Mouse (Mus musculus): ENCODE measurements around the gene Pi4k2a. TPM values are rescaled to one million over a fixed set of nuclear protein-coding genes. Genes with fewer than 3 reads are reported as not detected.

The Pi4k2a gene
- polyA plus RNA-seq, 1 experiment from 2014 or later, result 29.6 TPM

GRCm38 (mm10) chr19:42126219-42126605 is 35.9 kb downstream of the Pi4k2a start:
- Histone ChIP-seq H3K27ac (no peak overlapping the region), H3K9ac (no peak overlapping the region), H3K9me3 (no peaks in the 10 kb centered on the region), H3K36me3 (peaks cover 40% of the 10 kb centered on the region), H3K27me3 (no peaks in the 10 kb centered on the region), H3K4me2 (replicated peaks) (no peak overlapping the region), H3K4me3 (no peak overlapping the region), H3K4me1 (peaks cover 23% of the 10 kb centered on the region)
- 93% methylated on average over 6 of the region's 6 CpGs for WGBS
- no peak for ATAC-seq (ENCODE audit: low FRiP score, low read depth)

GRCm38 (mm10) chr19:42127024-42127423 is 36.8 kb downstream of the Pi4k2a start:
- no peaks in the 10 kb centered on the region for H3K9me3 ChIP-seq
- no peak overlapping the region for H3K27ac ChIP-seq
- peaks cover 23% of the 10 kb centered on the region for H3K4me1 ChIP-seq
- WGBS, result 92% methylated on average over 5 of the region's 5 CpGs
- no peak overlapping the region for H3K4me3 ChIP-seq
- H3K36me3 ChIP-seq, result peaks cover 32% of the 10 kb centered on the region
- no peak overlapping the region for H3K9ac ChIP-seq
- peak overlapping the region; percentile 14; the same call in 1 of the 2 replicates for H3K4me2 ChIP-seq (replicated peaks)
- no peak for ATAC-seq (ENCODE audit: low FRiP score, low read depth)
- H3K27me3 ChIP-seq, result no peaks in the 10 kb centered on the region

GRCm38 (mm10) chr19:42128052-42128740 is 37.9 kb downstream of the Pi4k2a start:
- Histone ChIP-seq H3K27me3 (no peaks in the 10 kb centered on the region), H3K4me3 (peak overlapping the region; percentile 71), H3K9me3 (no peaks in the 10 kb centered on the region), H3K9ac (peak overlapping the region; percentile 84), H3K27ac (peak overlapping the region; percentile 93), H3K4me2 (replicated peaks) (peak overlapping the region; percentile 96), H3K36me3 (peaks cover 20% of the 10 kb centered on the region), H3K4me1 (peaks cover 23% of the 10 kb centered on the region)
- no peak for ATAC-seq (ENCODE audit: low FRiP score, low read depth)
- WGBS, result 4% methylated on average over 23 of the region's 23 CpGs

GRCm38 (mm10) chr19:42128787-42129508 is 38.7 kb downstream of the Pi4k2a start, which contains the start of gene Avpi1:
Avpi1 (minus strand) TSS chr19:42129059.
- H3K27me3 ChIP-seq, result no peaks in the 10 kb centered on the region
- H3K4me2 ChIP-seq (replicated peaks), result peak within 1 kb of the TSS; percentile 96
- no peaks in the 10 kb centered on the region for H3K9me3 ChIP-seq
- peak within 1 kb of the TSS; percentile 84 for H3K9ac ChIP-seq
- H3K27ac ChIP-seq, result peak within 1 kb of the TSS; percentile 93
- peaks cover 23% of the 10 kb centered on the region for H3K4me1 ChIP-seq
- ATAC-seq (ENCODE audit: low FRiP score, low read depth), result peak; percentile 96
- WGBS, result under 1% methylated on average over 54 of the region's 54 CpGs
- peaks cover 12% of the 10 kb centered on the region for H3K36me3 ChIP-seq
- peak within 1 kb of the TSS; percentile 71 for H3K4me3 ChIP-seq

GRCm38 (mm10) chr19:42129509-42130293 is 39.4 kb downstream of the Pi4k2a start:
- Histone ChIP-seq H3K27me3 (no peaks in the 10 kb centered on the region), H3K27ac (peak overlapping the region; percentile 84), H3K9ac (no peak overlapping the region), H3K4me3 (peak overlapping the region; percentile 71), H3K4me2 (replicated peaks) (peak overlapping the region; percentile 96), H3K9me3 (no peaks in the 10 kb centered on the region), H3K36me3 (peaks cover 5% of the 10 kb centered on the region), H3K4me1 (peaks cover 23% of the 10 kb centered on the region)
- peak; percentile 14; the same call in 1 of the 2 replicates for ATAC-seq (ENCODE audit: low FRiP score, low read depth)
- WGBS, result 29% methylated on average over 14 of the region's 14 CpGs

- ATAC-seq (ENCODE audit: low FRiP score, low read depth), result no peak
- H3K9me3 ChIP-seq, result no peaks in the 10 kb centered on the region
- H3K4me2 ChIP-seq (replicated peaks), result no peak overlapping the region
- no peaks in the 10 kb centered on the region for H3K36me3 ChIP-seq
- H3K9ac ChIP-seq, result no peak overlapping the region
- WGBS, result 63% methylated on average over 3 of the region's 3 CpGs
- peaks cover 23% of the 10 kb centered on the region for H3K4me1 ChIP-seq
- no peak overlapping the region for H3K27ac ChIP-seq
- no peaks in the 10 kb centered on the region for H3K27me3 ChIP-seq
- no peak overlapping the region for H3K4me3 ChIP-seq
These were observed 40.0 kb downstream of the Pi4k2a start for GRCm38 (mm10) chr19:42130294-42130606.

- Histone ChIP-seq H3K9ac (no peak overlapping the region), H3K4me1 (peaks cover 23% of the 10 kb centered on the region), H3K4me3 (no peak overlapping the region), H3K36me3 (no peaks in the 10 kb centered on the region), H3K27ac (no peak overlapping the region), H3K27me3 (no peaks in the 10 kb centered on the region), H3K4me2 (replicated peaks) (no peak overlapping the region), H3K9me3 (no peaks in the 10 kb centered on the region)
- WGBS, result 67% methylated on average over 5 of the region's 5 CpGs
- no peak for ATAC-seq (ENCODE audit: low FRiP score, low read depth)
These were observed 40.8 kb downstream of the Pi4k2a start for GRCm38 (mm10) chr19:42131101-42131500.

GRCm38 (mm10) chr19:42135070-42135469 is 44.8 kb downstream of the Pi4k2a start:
- H3K27me3 ChIP-seq, result no peaks in the 10 kb centered on the region
- no peak overlapping the region for H3K4me3 ChIP-seq
- H3K36me3 ChIP-seq, result no peaks in the 10 kb centered on the region
- no peak for ATAC-seq (ENCODE audit: low FRiP score, low read depth)
- no peaks in the 10 kb centered on the region for H3K9me3 ChIP-seq
- no peak overlapping the region for H3K4me2 ChIP-seq (replicated peaks)
- 0 out of 2 replicates have a peak, but pooled peaks cover 3% of the 10 kb centered on the region for H3K4me1 ChIP-seq
- no peak overlapping the region for H3K9ac ChIP-seq
- H3K27ac ChIP-seq, result no peak overlapping the region

- Histone ChIP-seq H3K27me3 (no peaks in the 10 kb centered on the region), H3K4me2 (replicated peaks) (no peak overlapping the region), H3K36me3 (no peaks in the 10 kb centered on the region), H3K9me3 (no peaks in the 10 kb centered on the region), H3K27ac (no peak overlapping the region), H3K9ac (no peak overlapping the region), H3K4me1 (no peaks in the 10 kb centered on the region), H3K4me3 (no peak overlapping the region)
- 26% methylated on average over 5 of the region's 5 CpGs for WGBS
- ATAC-seq (ENCODE audit: low FRiP score, low read depth), result no peak
These were observed 45.9 kb downstream of the Pi4k2a start for GRCm38 (mm10) chr19:42136126-42136525.

GRCm38 (mm10) chr19:42137167-42137672 is 47.0 kb downstream of the Pi4k2a start:
- H3K9ac ChIP-seq, result no peak overlapping the region
- no peaks in the 10 kb centered on the region for H3K4me1 ChIP-seq
- no peak for ATAC-seq (ENCODE audit: low FRiP score, low read depth)
- WGBS, result 91% methylated on average over 4 of the region's 4 CpGs
- H3K36me3 ChIP-seq, result no peaks in the 10 kb centered on the region
- H3K9me3 ChIP-seq, result no peaks in the 10 kb centered on the region
- no peaks in the 10 kb centered on the region for H3K27me3 ChIP-seq
- no peak overlapping the region for H3K4me2 ChIP-seq (replicated peaks)
- no peak overlapping the region for H3K27ac ChIP-seq
- no peak overlapping the region for H3K4me3 ChIP-seq

GRCm38 (mm10) chr19:42138517-42139285 is 48.4 kb downstream of the Pi4k2a start:
- H3K4me2 ChIP-seq (replicated peaks), result no peak overlapping the region
- no peak overlapping the region for H3K4me3 ChIP-seq
- no peak overlapping the region for H3K27ac ChIP-seq
- H3K9ac ChIP-seq, result no peak overlapping the region
- no peaks in the 10 kb centered on the region for H3K27me3 ChIP-seq
- ATAC-seq (ENCODE audit: low FRiP score, low read depth), result no peak
- H3K9me3 ChIP-seq, result no peaks in the 10 kb centered on the region
- no peaks in the 10 kb centered on the region for H3K36me3 ChIP-seq
- H3K4me1 ChIP-seq, result no peaks in the 10 kb centered on the region
- 81% methylated on average over 15 of the region's 15 CpGs for WGBS
